Mouse (Mus musculus): Measurements from ENCODE around the gene Atp5h.

Atp5h gene

GRCm38 (mm10) chr11:115435596-115436337, 16.0 kb upstream of the Atp5h start:
- no peak for DNase-seq

- DNase-seq, result no peak
Observed at GRCm38 (mm10) chr11:115433342-115433741, 13.6 kb upstream of the Atp5h start.

- DNase-seq, result no peak
Observed at GRCm38 (mm10) chr11:115432814-115433213, 13.1 kb upstream of the Atp5h start.

GRCm38 (mm10) chr11:115430561-115430960, 10.8 kb upstream of the Atp5h start:
- no peak for DNase-seq

GRCm38 (mm10) chr11:115429307-115429706, 9.5 kb upstream of the Atp5h start:
- peak; percentile 6 for DNase-seq

- DNase-seq, result peak; percentile 87
Observed at GRCm38 (mm10) chr11:115427482-115428331, 7.9 kb upstream of the Atp5h start.

GRCm38 (mm10) chr11:115425671-115426070, 5.9 kb upstream of the Atp5h start:
- DNase-seq, result peak; percentile 76

GRCm38 (mm10) chr11:115424666-115425065, 4.9 kb upstream of the Atp5h start:
- DNase-seq, result peak; percentile 61

- DNase-seq, result peak; percentile 37
Observed at GRCm38 (mm10) chr11:115423091-115423490, 3.3 kb upstream of the Atp5h start.

GRCm38 (mm10) chr11:115421972-115422371, 2.2 kb upstream of the Atp5h start:
- peak; percentile 52 for DNase-seq

- no peak for DNase-seq
Observed at GRCm38 (mm10) chr11:115421328-115421727, 1.6 kb upstream of the Atp5h start.

- DNase-seq, result peak; percentile 72
Observed at GRCm38 (mm10) chr11:115420336-115421190, 801 bp upstream of the Atp5h start.

GRCm38 (mm10) chr11:115409556-115409955, 10.2 kb downstream of the Atp5h start:
- no peak for DNase-seq

- DNase-seq, result peak; percentile 78
Observed at GRCm38 (mm10) chr11:115408266-115408920, 11.4 kb downstream of the Atp5h start.

- DNase-seq, result peak; percentile 85
Observed at GRCm38 (mm10) chr11:115406858-115407401, 12.8 kb downstream of the Atp5h start.

GRCm38 (mm10) chr11:115405723-115406122, 14.0 kb downstream of the Atp5h start:
- DNase-seq, result peak; percentile 53

- DNase-seq, result peak; percentile 86
Observed at GRCm38 (mm10) chr11:115403338-115404124, 16.2 kb downstream of the Atp5h start, which contains the start of gene Mrpl58. Mrpl58 (plus strand) TSS chr11:115403752.

GRCm38 (mm10) chr11:115400630-115401391, 19.0 kb downstream of the Atp5h start:
- DNase-seq, result no peak

- DNase-seq, result no peak
Observed at GRCm38 (mm10) chr11:115400126-115400525, 19.6 kb downstream of the Atp5h start.

- DNase-seq, result no peak
Observed at GRCm38 (mm10) chr11:115398085-115398484, 21.7 kb downstream of the Atp5h start.

Data from thymus, postnatal 14 days (tissue).